Mouse (Mus musculus) right cerebral cortex, postnatal 14 days (tissue): Measurements from ENCODE around the gene 3110082I17Rik.
A peak's percentile ranks its signal among the peaks of the same experiment; 100 is the strongest.

Experiments
- DNase-seq: peaks from one replicate; pipeline ENCODE4 v3.0.0; 2022

3110082I17Rik gene

GRCm38 (mm10) chr5:139460384-139461067, at the start of gene 3110082I17Rik:
Gene 3110082I17Rik (minus strand): TSS chr5:139460527.
- DNase-seq, result peak; percentile 99

- DNase-seq, result no peak
Measured at GRCm38 (mm10) chr5:139506207-139506606, 45.9 kb upstream of the 3110082I17Rik start.

- DNase-seq, result peak; percentile 79
Measured at GRCm38 (mm10) chr5:139505073-139505606, 44.8 kb upstream of the 3110082I17Rik start.

GRCm38 (mm10) chr5:139502281-139502680, 42.0 kb upstream of the 3110082I17Rik start:
- no peak for DNase-seq

GRCm38 (mm10) chr5:139498791-139499190, 38.5 kb upstream of the 3110082I17Rik start:
- no peak for DNase-seq

GRCm38 (mm10) chr5:139496939-139497338, 36.6 kb upstream of the 3110082I17Rik start:
- DNase-seq, result no peak

- DNase-seq, result peak; percentile 27
Measured at GRCm38 (mm10) chr5:139495019-139495669, 34.8 kb upstream of the 3110082I17Rik start.

- no peak for DNase-seq
Measured at GRCm38 (mm10) chr5:139493690-139494089, 33.4 kb upstream of the 3110082I17Rik start.

- DNase-seq, result no peak
Measured at GRCm38 (mm10) chr5:139491348-139491747, 31.0 kb upstream of the 3110082I17Rik start.

GRCm38 (mm10) chr5:139490131-139490530, 29.8 kb upstream of the 3110082I17Rik start:
- no peak for DNase-seq

- DNase-seq, result peak; percentile 100
Measured at GRCm38 (mm10) chr5:139484185-139484814, 24.0 kb upstream of the 3110082I17Rik start, which contains the start of gene Zfand2a. Gene Zfand2a (minus strand): TSS chr5:139484549.

- DNase-seq, result no peak
Measured at GRCm38 (mm10) chr5:139483171-139483848, 23.0 kb upstream of the 3110082I17Rik start.

- no peak for DNase-seq
Measured at GRCm38 (mm10) chr5:139480406-139480805, 20.1 kb upstream of the 3110082I17Rik start.

GRCm38 (mm10) chr5:139479088-139479487, 18.8 kb upstream of the 3110082I17Rik start:
- no peak for DNase-seq

GRCm38 (mm10) chr5:139474741-139475140, 14.4 kb upstream of the 3110082I17Rik start:
- DNase-seq, result peak; percentile 32

- DNase-seq, result peak; percentile 46
Measured at GRCm38 (mm10) chr5:139467998-139468397, 7.7 kb upstream of the 3110082I17Rik start.

GRCm38 (mm10) chr5:139466801-139467200, 6.5 kb upstream of the 3110082I17Rik start:
- no peak for DNase-seq

GRCm38 (mm10) chr5:139466373-139466772, 6.0 kb upstream of the 3110082I17Rik start:
- no peak for DNase-seq

- DNase-seq, result no peak
Measured at GRCm38 (mm10) chr5:139464874-139465273, 4.5 kb upstream of the 3110082I17Rik start.

- no peak for DNase-seq
Measured at GRCm38 (mm10) chr5:139459938-139460337, 389 bp downstream of the 3110082I17Rik start.

GRCm38 (mm10) chr5:139457241-139457640, 3.1 kb downstream of the 3110082I17Rik start:
- no peak for DNase-seq

GRCm38 (mm10) chr5:139455166-139455565, 5.2 kb downstream of the 3110082I17Rik start:
- no peak for DNase-seq

GRCm38 (mm10) chr5:139453031-139453430, 7.3 kb downstream of the 3110082I17Rik start:
- no peak for DNase-seq
